Mouse (Mus musculus): ENCODE data around the gene Hecw2. TPM values are rescaled to one million over a fixed set of nuclear protein-coding genes. Genes with fewer than 3 reads are reported as not detected.

Hecw2 gene
- polyA plus RNA-seq, 1 experiment from 2014 or later, result 2.6 TPM

DNA sequence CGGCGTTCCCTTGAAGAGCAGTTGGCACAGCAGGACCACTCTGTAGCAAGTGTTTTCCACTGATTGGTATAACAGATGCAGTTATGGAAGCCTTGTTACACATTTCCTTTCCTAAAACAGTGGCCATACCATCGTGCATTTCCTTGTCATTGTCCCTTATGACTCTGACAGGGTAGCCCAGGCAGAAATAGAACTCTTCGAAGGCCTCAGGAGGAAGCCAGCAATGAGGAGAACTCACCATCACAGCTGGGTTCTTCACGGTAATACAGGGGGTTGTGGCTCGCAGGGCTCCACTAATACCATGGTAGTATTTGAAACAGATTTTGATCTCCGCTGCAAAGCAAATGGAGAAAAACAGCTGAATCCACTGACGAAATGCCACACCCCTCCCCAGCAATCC is 252.5 kb downstream of the Hecw2 start:
- WGBS, result 78% methylated on average over 8 of the region's 8 CpGs
- Histone ChIP-seq H3K27me3 (ENCODE audit: low read depth, poor library complexity, severe bottlenecking) (no peaks in the 10 kb centered on the region), H3K36me3 (no peaks in the 10 kb centered on the region)

DNA sequence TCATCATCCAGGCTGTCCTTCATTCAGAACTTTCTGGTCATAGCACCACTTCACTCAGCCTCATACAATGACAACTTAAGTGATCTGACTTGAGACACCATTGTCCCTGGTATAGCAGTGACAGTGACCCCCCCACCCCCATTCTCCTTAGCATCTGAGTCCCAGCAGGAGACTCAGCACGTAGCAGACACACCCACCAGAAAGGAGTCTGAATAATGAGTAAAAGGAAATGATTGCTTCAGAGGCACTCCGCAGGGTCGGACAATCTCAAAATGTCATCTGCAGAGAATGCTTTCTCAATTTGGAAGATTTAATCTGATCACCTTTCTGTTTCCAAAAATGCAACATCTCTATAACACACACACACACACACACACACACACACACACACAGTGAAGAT is 253.4 kb downstream of the Hecw2 start:
- DNase-seq (ENCODE audit: low spot score), result no peak
- Histone ChIP-seq H3K36me3 (no peaks in the 10 kb centered on the region), H3K4me1 (peaks cover 10% of the 10 kb centered on the region), H3K27ac (replicated peaks) (no peak overlapping the region), H3K27me3 (ENCODE audit: low read depth, poor library complexity, severe bottlenecking) (no peaks in the 10 kb centered on the region), H3K9me3 (replicated peaks) (no peaks in the 10 kb centered on the region), H3K4me3 (no peak overlapping the region)
- 58% methylated on average over 3 of the region's 3 CpGs for WGBS

More for the DNA sequence above, 252.5 kb downstream of the Hecw2 start:
- Histone ChIP-seq H3K4me3 (no peak overlapping the region), H3K27ac (replicated peaks) (no peak overlapping the region), H3K9me3 (replicated peaks) (no peaks in the 10 kb centered on the region), H3K4me1 (peaks cover 10% of the 10 kb centered on the region)
- no peak for DNase-seq (ENCODE audit: low spot score)

DNA sequence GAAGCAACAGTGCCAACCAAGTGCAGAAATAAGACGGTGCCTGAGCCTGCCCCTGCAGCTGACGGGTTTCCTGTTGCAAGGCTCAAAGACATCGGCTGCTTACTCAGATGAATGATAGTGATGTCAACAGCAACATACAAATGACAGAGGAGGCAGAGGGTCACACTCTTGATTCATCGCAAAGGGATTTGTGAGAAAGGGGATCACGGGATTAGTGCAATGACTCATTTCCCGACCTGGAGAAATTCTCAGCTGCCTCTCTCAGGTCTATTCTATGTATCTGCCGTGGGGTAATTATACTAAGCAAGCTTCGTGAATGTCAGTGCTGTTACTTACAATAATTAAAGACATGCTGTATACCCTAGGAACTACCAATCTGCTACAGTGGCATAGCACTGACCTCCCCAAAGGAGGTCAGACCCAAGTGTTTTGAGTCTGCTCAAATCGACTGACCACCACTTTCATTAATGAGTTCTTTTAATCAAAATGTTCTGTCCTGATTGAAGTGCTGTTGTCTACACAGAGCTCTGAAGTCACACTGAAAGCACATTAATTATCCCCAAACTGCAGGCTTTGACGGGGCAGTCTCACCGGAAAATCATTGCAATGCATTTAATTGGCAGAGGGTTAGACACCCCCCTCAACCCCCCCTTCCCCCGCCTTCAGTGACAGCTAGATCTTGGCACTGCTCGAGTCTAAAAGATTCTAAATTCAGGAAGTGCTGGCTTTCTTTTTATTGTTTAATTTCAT is 254.5 kb downstream of the Hecw2 start:
- H3K4me1 ChIP-seq, result peaks cover 10% of the 10 kb centered on the region
- no peaks in the 10 kb centered on the region for H3K27me3 ChIP-seq (ENCODE audit: low read depth, poor library complexity, severe bottlenecking)
- DNase-seq (ENCODE audit: low spot score), result no peak
- no peaks in the 10 kb centered on the region for H3K36me3 ChIP-seq
- H3K9me3 ChIP-seq (replicated peaks), result no peaks in the 10 kb centered on the region
- H3K4me3 ChIP-seq, result no peak overlapping the region
- no peak overlapping the region for H3K27ac ChIP-seq (replicated peaks)
- 53% methylated on average over 13 of the region's 13 CpGs for WGBS

DNA sequence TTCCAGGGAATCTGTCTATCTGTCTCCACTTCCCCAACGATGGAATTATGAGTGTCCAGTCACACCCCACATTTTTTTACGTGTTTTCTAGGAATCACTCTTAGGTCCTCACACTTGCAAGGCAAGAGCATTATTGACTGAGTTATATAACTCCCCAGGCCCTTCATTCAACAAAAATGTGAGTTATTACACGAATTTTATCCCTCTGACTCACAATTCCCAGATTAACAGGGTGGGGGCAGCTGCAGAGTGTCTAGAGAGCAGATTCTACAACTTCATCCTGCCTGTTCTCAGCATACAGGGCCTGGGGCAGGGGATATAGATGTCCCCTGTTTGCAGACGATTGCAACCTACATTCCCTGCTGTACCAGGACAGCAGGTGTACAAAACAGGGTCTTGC is 255.7 kb downstream of the Hecw2 start:
- DNase-seq (ENCODE audit: low spot score), result no peak
- no peak overlapping the region for H3K4me3 ChIP-seq
- H3K36me3 ChIP-seq, result no peaks in the 10 kb centered on the region
- peaks cover 10% of the 10 kb centered on the region for H3K4me1 ChIP-seq
- H3K9me3 ChIP-seq (replicated peaks), result no peaks in the 10 kb centered on the region
- no peaks in the 10 kb centered on the region for H3K27me3 ChIP-seq (ENCODE audit: low read depth, poor library complexity, severe bottlenecking)
- no peak overlapping the region for H3K27ac ChIP-seq (replicated peaks)
- WGBS, result 82% methylated on average over 4 of the region's 4 CpGs

DNA sequence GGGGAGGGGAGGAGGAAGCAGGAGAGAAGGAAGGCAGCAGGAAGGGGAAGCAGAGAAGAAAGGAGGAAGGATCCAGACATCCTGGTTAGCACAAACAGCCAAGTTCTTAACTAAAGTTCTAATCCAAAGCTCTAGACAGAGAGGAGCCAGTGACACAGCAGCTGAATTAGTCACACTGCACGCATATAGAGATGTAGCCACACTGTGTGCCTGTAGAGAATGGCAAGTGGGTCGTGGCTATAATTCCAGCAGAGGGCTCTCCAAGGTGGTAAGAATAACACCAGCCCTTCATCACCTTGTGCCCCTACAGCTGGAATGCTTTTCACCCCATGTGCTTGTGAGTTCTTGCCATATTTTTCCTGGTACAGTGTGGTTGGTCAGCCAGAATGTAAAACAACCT is 261.7 kb downstream of the Hecw2 start:
- H3K9me3 ChIP-seq (replicated peaks), result no peaks in the 10 kb centered on the region
- H3K4me3 ChIP-seq, result no peak overlapping the region
- H3K27ac ChIP-seq (replicated peaks), result no peak overlapping the region
- H3K27me3 ChIP-seq (ENCODE audit: low read depth, poor library complexity, severe bottlenecking), result no peaks in the 10 kb centered on the region
- H3K4me1 ChIP-seq, result no peaks in the 10 kb centered on the region
- no peak for DNase-seq (ENCODE audit: low spot score)
- no peaks in the 10 kb centered on the region for H3K36me3 ChIP-seq
- 62% methylated on average over 2 of the region's 2 CpGs for WGBS

DNA sequence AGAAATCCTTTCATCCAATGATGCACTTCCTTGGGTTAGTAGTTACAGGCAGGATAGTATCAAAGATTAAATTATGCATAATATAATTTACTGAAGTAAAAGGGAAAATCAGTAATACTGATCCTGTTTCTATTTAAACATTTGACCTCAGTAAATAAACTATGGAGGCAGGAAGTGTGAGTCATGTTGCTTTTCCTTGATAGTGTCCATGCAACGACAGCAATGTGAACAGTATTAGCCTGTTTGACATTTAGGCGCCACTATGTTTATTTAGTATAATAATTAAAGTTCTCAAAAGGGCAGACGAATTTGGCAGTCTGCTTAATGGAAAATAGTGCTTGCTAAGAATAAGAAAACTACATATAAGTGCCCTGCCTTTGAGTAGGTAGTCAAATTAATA is 263.7 kb downstream of the Hecw2 start:
- Histone ChIP-seq H3K9me3 (replicated peaks) (no peaks in the 10 kb centered on the region), H3K4me1 (no peaks in the 10 kb centered on the region), H3K27ac (replicated peaks) (no peak overlapping the region), H3K36me3 (no peaks in the 10 kb centered on the region), H3K27me3 (ENCODE audit: low read depth, poor library complexity, severe bottlenecking) (no peaks in the 10 kb centered on the region), H3K4me3 (no peak overlapping the region)
- no peak for DNase-seq (ENCODE audit: low spot score)
- WGBS, result 78% methylated on average over 3 of the region's 3 CpGs

DNA sequence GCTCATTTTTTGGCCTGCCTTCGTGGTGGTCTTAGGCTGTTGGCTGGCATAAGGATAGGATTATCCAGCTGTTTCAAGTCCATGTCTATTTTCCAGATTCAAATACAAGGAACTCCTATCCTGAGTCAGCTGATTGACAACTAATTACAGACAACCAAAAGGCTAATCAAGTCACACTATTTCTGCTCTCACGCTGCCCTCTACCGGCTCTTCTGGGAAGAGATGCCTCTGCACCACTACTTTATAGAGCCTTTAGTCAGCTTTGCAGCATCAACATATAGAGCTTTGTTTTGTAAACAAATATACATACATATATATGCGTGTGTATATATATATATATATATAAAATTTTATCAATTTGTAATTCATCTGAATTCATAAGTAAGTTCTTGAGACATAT is 267.4 kb downstream of the Hecw2 start:
- H3K27me3 ChIP-seq (ENCODE audit: low read depth, poor library complexity, severe bottlenecking), result no peaks in the 10 kb centered on the region
- peaks cover 5% of the 10 kb centered on the region; the same call in 1 of the 2 replicates for H3K4me1 ChIP-seq
- no peaks in the 10 kb centered on the region for H3K36me3 ChIP-seq
- 25% methylated on average over 4 of the region's 4 CpGs for WGBS
- no peak overlapping the region for H3K4me3 ChIP-seq
- no peak overlapping the region for H3K27ac ChIP-seq (replicated peaks)
- no peaks in the 10 kb centered on the region for H3K9me3 ChIP-seq (replicated peaks)
- DNase-seq (ENCODE audit: low spot score), result no peak

DNA sequence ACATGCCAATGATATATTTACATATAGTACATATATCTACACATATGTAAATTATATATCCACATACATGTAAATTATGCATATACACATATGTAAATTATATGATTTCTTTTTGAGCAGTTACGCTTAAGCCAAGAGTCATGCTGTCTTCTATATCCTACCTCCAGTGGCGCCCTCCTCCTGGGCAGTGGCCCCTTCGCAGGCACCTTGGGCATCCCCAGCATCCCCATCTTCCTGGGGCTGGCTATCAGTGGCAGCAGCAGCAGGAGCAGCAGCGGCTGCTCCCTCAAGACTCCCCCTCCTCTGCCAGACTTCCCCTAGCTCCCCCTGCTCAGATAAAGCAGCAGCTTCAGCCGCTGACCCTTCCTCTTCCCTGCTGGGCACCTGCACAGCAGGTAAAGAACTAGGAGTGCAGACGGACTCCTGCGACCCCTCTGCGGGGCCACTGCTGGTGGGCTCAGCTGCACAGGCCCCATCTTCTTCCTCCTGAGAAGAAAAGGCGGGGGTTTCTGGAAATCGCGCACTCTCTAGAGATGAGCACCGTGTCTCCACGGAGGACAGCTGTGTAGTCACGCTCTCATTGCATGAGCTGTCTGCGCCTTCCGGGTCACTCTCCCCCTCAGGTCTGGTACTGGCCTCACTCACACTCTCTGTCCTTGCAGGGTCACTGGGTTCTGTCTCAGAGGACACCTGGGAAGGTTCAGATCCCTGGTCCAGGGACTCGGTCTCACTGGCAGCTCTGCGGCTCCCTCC is 269.6 kb downstream of the Hecw2 start:
- WGBS, result 34% methylated on average over 18 of the region's 18 CpGs
- no peak overlapping the region for H3K4me3 ChIP-seq
- H3K27me3 ChIP-seq (ENCODE audit: low read depth, poor library complexity, severe bottlenecking), result no peaks in the 10 kb centered on the region
- no peak for DNase-seq (ENCODE audit: low spot score)
- no peaks in the 10 kb centered on the region for H3K36me3 ChIP-seq
- H3K9me3 ChIP-seq (replicated peaks), result no peaks in the 10 kb centered on the region
- peaks cover 5% of the 10 kb centered on the region; the same call in 1 of the 2 replicates for H3K4me1 ChIP-seq
- H3K27ac ChIP-seq (replicated peaks), result no peak overlapping the region

DNA sequence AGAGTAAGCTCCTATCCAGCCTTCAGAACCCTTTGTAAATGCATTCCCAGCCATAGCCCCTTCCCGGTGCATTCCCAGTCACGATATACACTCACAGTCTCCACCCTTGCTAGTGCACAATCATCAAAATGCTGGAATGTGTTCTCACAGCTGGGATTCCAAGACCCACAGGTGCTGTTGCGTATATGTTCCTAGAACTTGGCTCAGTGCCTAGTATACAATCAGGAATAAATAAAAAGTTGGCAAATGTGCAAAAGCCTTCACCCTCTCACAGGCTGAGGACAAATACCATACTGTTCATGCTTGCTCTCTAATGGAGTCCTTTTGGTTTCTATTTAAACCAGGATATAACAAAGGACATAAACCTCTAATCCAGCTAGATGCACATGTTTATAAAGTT is 283.1 kb downstream of the Hecw2 start:
- no peaks in the 10 kb centered on the region for H3K4me1 ChIP-seq
- no peaks in the 10 kb centered on the region for H3K36me3 ChIP-seq
- DNase-seq (ENCODE audit: low spot score), result no peak
- no peaks in the 10 kb centered on the region for H3K27me3 ChIP-seq (ENCODE audit: low read depth, poor library complexity, severe bottlenecking)
- H3K9me3 ChIP-seq (replicated peaks), result no peaks in the 10 kb centered on the region
- no peak overlapping the region for H3K4me3 ChIP-seq
- 94% methylated on average over 3 of the region's 3 CpGs for WGBS
- H3K27ac ChIP-seq (replicated peaks), result no peak overlapping the region

DNA sequence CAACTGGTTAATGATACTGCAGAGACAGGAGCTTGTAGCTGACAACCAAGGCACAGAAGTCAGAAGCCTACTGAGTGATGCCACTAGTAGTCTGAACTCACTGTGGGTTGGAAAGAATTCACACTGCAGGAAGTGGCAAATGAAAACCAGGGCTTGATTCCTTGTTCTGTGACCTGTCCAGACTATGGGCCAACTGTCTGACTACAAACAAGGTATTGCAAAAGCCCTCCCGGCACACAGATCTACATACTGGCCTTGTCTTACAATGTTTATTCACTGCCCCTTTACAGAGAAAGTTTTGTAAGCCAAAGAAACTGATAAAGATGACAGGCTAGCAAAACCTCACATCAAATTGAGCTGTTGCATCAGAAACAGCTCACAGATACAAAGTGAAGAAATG is 284.7 kb downstream of the Hecw2 start:
- H3K4me3 ChIP-seq, result no peak overlapping the region
- no peaks in the 10 kb centered on the region for H3K9me3 ChIP-seq (replicated peaks)
- DNase-seq (ENCODE audit: low spot score), result no peak
- WGBS, result 82% methylated on average over 1 of the region's 1 CpGs
- H3K27me3 ChIP-seq (ENCODE audit: low read depth, poor library complexity, severe bottlenecking), result no peaks in the 10 kb centered on the region
- H3K4me1 ChIP-seq, result no peaks in the 10 kb centered on the region
- no peak overlapping the region for H3K27ac ChIP-seq (replicated peaks)
- no peaks in the 10 kb centered on the region for H3K36me3 ChIP-seq

DNA sequence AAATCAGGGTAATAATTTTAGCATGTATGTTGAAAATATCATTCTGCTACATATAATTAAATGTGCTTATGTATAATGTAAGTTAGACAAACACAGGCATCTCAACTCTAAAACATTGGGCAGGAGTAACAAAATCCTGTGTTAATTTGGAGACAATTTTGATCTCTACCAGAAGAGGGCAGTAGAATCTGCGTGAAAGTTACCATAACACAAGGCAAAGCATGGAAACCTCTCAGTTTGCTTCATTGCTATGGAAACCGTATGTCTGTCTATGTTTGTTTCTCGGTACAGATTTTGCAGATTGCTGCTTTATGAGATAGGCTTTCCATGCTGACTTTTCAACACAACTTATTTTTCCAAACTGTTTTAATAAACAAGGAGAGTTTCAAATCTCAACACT is 285.9 kb downstream of the Hecw2 start:
- Histone ChIP-seq H3K27ac (replicated peaks) (no peak overlapping the region), H3K9me3 (replicated peaks) (no peaks in the 10 kb centered on the region), H3K36me3 (no peaks in the 10 kb centered on the region), H3K4me3 (no peak overlapping the region), H3K4me1 (no peaks in the 10 kb centered on the region), H3K27me3 (ENCODE audit: low read depth, poor library complexity, severe bottlenecking) (no peaks in the 10 kb centered on the region)
- WGBS, result 36% methylated on average over 3 of the region's 3 CpGs
- no peak for DNase-seq (ENCODE audit: low spot score)

DNA sequence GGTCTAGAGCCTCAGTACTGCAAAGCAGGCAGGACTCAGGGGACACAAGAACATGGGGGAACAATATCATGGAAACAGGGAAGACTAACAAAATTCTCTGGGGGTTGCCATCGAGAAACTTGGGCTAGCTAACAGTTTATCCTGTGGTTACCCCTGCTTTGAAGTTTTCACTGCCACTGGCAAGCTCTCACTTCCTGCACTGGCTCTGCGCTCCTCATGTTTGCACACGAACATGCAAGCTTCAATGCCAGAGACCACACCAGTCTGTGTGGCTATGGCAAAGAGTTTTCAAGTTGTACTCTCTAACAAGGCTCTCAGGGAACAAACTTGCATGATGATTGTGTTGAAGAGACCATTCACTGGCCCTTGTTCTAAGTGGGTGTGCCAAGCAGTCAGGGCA is 288.8 kb downstream of the Hecw2 start:
- H3K36me3 ChIP-seq, result no peaks in the 10 kb centered on the region
- no peaks in the 10 kb centered on the region for H3K9me3 ChIP-seq (replicated peaks)
- H3K4me3 ChIP-seq, result no peak overlapping the region
- no peaks in the 10 kb centered on the region for H3K27me3 ChIP-seq (ENCODE audit: low read depth, poor library complexity, severe bottlenecking)
- 84% methylated on average over 3 of the region's 3 CpGs for WGBS
- DNase-seq (ENCODE audit: low spot score), result no peak
- no peak overlapping the region for H3K27ac ChIP-seq (replicated peaks)
- no peaks in the 10 kb centered on the region for H3K4me1 ChIP-seq

DNA sequence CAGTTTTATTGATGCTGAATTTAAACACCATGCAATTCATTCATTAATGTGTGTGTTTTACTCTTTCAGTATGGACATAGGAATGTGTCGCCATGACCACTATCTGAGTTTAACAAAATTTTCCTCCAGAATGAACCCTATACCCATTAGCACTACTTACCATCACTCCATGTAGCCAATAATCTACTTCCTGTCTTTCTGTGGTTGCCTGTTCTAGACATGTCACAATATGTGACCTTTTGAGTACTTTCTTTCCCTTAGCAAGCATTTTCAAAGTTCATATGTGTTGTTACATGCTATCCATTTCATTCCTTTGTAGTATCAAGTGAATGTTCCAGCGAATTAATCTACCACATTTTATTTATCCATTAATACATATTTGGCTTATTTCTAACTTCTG is 294.6 kb downstream of the Hecw2 start:
- WGBS, result 88% methylated on average over 2 of the region's 2 CpGs

More for the DNA sequence above, 294.6 kb downstream of the Hecw2 start:
- Histone ChIP-seq H3K27me3 (ENCODE audit: low read depth, poor library complexity, severe bottlenecking) (no peaks in the 10 kb centered on the region), H3K9me3 (replicated peaks) (no peaks in the 10 kb centered on the region), H3K4me3 (no peak overlapping the region), H3K27ac (replicated peaks) (no peak overlapping the region), H3K4me1 (no peaks in the 10 kb centered on the region), H3K36me3 (no peaks in the 10 kb centered on the region)
- no peak for DNase-seq (ENCODE audit: low spot score)

Data from midbrain, embryonic 10.5 days (tissue).